Mouse (Mus musculus): ENCODE measurements around the gene Phf19. TPM values are rescaled to one million over a fixed set of nuclear protein-coding genes. Genes with fewer than 3 reads are reported as not detected.

Gene Phf19
- 1 to 10 TPM; 1.1 to 1.2 TPM for total RNA-seq (2021)
- long read RNA-seq, experiment 1 = 0 reads
- long read RNA-seq, experiment 2, partial matches to known transcripts = 1 of 1 reads
- long read RNA-seq, experiment 2, other reads (novel, unspliced or antisense) = 0 of 1 reads

GRCm38 (mm10) chr2:34913218-34914068, at the start of gene Phf19:
Gene Phf19 (minus strand): TSS chr2:34914026.
- DNase-seq (ENCODE audit: low spot score in 2 of 2) = no peak
- TF ChIP-seq CTCF (conservative IDR thresholded peaks at IDR 0.05) = peak; percentile 27

DNA sequence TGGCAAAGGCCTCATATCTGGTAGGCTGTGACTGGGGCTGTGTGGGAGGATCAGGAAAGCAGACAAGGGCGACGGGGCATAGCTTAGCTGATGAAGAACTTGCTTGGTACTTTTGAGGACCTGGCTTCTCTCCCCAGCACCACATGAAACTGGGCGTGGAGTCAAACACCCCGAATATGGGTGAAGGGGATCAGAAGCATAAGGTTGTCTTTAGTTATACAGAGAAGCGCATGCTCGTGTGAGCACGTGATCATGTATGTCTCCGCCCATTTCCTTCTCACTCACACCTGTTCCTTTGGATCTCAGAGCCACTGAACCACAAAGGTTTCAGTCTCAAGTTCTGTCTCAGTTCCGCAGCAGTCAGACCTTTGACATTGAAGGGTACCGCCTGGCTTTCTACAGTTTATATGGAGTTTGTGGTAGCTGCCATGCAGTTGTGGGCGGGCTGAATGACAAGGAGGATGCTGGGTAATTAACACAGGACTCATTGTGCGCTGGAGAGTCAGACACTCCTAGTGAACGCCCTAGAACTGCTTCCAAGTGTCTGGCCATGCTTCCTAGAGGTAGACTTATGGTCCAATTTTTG, 49.6 kb upstream of the Phf19 start:
- H3K4me3 ChIP-seq = no peak overlapping the region
- DNase-seq (ENCODE audit: low spot score in 2 of 2) = no peak
- no peak for TF ChIP-seq CTCF (conservative IDR thresholded peaks at IDR 0.05)
- no peak overlapping the region for H3K27ac ChIP-seq

More at GRCm38 (mm10) chr2:34913218-34914068, at the start of gene Phf19:
- peak within 1 kb of the TSS; percentile 65 for H3K4me3 ChIP-seq
- H3K27ac ChIP-seq = peak within 1 kb of the TSS; percentile 57; the same call in 1 of the 2 replicates

DNA sequence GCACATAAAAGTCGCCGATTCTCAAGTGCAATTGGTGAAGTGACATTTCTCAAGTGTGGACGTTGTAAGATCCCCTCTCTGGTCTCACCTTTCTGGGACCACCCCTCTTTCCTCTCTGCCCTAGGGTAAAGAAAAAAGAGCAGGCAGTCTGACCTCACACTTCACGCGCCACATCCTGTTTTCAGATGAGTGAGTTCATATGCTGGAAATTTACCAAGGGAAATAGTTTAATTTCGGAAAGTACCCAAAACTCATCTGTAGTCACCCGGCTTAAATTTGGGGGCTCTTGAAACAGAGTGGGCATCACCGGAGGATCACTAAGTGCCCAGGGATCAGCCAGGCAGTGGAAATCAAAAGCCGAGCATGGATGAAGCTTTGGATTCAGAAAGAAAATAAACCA, 49.1 kb upstream of the Phf19 start:
- no peak overlapping the region for H3K4me3 ChIP-seq
- no peak overlapping the region for H3K27ac ChIP-seq
- no peak for DNase-seq (ENCODE audit: low spot score in 2 of 2)
- TF ChIP-seq CTCF (conservative IDR thresholded peaks at IDR 0.05) = no peak

DNA sequence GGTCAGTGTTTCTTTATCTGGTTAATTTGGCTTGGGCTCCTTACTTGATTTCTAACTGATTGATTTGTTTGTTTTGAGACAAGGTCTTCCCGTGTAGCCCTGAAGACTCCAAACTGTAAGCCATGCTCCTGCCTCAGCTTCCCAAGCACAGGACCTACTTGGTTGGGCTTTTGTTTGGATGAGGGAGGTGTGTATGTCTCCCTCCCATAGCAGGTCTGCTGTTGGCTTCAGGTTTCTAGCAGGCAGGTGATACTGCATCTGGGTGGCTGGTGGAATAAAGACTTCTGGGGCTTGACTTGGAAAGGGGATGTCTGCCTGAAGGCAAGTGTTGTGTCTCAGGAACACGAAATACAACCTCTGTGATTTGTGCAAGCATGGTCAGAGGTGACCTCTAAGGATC, 48.4 kb upstream of the Phf19 start:
- no peak overlapping the region for H3K27ac ChIP-seq
- no peak for DNase-seq (ENCODE audit: low spot score in 2 of 2)
- no peak for TF ChIP-seq CTCF (conservative IDR thresholded peaks at IDR 0.05)
- no peak overlapping the region for H3K4me3 ChIP-seq

DNA sequence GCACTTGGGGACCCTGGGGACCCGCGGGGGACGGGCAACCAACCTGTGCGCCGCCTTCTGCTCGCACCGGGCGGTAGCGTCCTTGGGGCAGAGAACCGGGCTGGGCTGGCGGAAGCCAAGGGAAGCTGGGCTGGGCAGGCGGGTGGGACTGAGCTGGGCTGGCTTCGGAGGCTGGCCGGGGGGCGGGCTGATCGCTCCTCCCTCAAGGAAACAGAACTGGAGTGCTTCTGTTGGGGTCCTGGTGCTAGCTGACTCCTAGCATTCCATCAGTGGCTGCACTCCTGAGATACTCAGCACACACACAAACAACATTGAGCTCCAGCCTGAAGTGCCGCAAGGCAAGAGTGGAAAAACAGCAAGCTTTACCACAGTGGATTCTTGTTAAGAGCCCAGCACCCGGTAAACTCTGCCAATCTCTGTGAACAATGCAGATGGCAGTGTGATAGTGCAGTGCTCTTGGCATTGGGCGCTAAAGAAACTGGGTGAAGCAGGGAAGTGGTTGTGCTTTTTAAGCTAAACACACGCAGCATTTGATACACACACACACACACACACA, 47.7 kb upstream of the Phf19 start, which contains the start of gene Traf1:
Gene Traf1, minus strand, starts transcription at position 292 of the 556 bp plus-strand sequence.
- TF ChIP-seq CTCF (conservative IDR thresholded peaks at IDR 0.05) = no peak
- no peak for DNase-seq (ENCODE audit: low spot score in 2 of 2)
- Histone ChIP-seq H3K4me3 (peak within 1 kb of the TSS; percentile 38), H3K27ac (peak within 1 kb of the TSS; percentile 80)

- Histone ChIP-seq H3K27ac (peak overlapping the region; percentile 80), H3K4me3 (peak overlapping the region; percentile 38)
- DNase-seq (ENCODE audit: low spot score in 2 of 2) = no peak
- no peak for TF ChIP-seq CTCF (conservative IDR thresholded peaks at IDR 0.05)
These were observed 47.1 kb upstream of the Phf19 start for GRCm38 (mm10) chr2:34960966-34961365.

DNA sequence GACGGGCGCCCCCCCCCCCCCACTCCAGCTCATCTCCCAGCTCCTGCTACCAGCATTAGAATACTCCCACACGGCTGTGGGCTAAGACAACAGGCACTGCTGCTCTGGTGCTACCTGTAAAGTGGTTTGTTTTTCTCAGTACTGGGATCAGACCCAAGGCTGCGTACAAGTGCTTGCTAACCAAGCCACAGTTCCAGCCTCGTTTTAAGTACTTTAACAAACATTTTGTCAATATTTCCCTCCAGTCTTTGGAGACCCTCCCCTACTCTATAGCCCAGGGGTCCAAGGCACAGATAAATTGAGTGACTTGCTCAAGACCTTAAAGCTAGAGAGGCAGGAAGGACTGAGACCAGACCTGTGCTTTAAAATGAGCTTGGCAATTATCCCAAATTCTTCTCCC, 46.6 kb upstream of the Phf19 start:
- no peak for TF ChIP-seq CTCF (conservative IDR thresholded peaks at IDR 0.05)
- DNase-seq (ENCODE audit: low spot score in 2 of 2) = no peak
- Histone ChIP-seq H3K4me3 (no peak overlapping the region), H3K27ac (peak overlapping the region; percentile 80)

GRCm38 (mm10) chr2:34958582-34958981, 44.8 kb upstream of the Phf19 start:
- Histone ChIP-seq H3K4me3 (no peak overlapping the region), H3K27ac (no peak overlapping the region)
- no peak for TF ChIP-seq CTCF (conservative IDR thresholded peaks at IDR 0.05)
- no peak for DNase-seq (ENCODE audit: low spot score in 2 of 2)

GRCm38 (mm10) chr2:34958036-34958435, 44.2 kb upstream of the Phf19 start:
- DNase-seq (ENCODE audit: low spot score in 2 of 2) = no peak
- H3K4me3 ChIP-seq = no peak overlapping the region
- H3K27ac ChIP-seq = no peak overlapping the region
- no peak for TF ChIP-seq CTCF (conservative IDR thresholded peaks at IDR 0.05)

GRCm38 (mm10) chr2:34957405-34957804, 43.6 kb upstream of the Phf19 start:
- DNase-seq (ENCODE audit: low spot score in 2 of 2) = no peak
- Histone ChIP-seq H3K4me3 (no peak overlapping the region), H3K27ac (no peak overlapping the region)
- TF ChIP-seq CTCF (conservative IDR thresholded peaks at IDR 0.05) = no peak

DNA sequence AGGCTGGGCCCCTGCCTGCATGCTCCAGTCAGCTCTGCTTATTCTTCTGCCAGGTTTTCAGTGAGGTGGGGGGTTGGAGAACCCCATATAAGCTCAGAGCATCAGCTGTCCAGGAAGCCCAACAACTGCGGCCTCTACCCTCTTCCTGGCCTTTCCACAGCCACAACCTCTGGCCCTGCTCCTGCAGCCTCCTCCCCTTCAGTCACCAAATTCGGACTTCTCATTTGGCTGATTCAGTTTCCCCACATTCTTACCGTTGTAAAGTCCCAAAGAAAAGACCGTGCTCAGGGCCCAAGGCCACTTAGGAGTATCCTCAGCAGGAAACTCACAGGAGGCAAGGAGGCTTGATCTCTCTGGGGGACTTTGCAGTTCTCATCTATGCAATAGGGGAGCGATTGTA, 43.1 kb upstream of the Phf19 start:
- Histone ChIP-seq H3K4me3 (no peak overlapping the region), H3K27ac (no peak overlapping the region)
- no peak for TF ChIP-seq CTCF (conservative IDR thresholded peaks at IDR 0.05)
- DNase-seq (ENCODE audit: low spot score in 2 of 2) = no peak

DNA sequence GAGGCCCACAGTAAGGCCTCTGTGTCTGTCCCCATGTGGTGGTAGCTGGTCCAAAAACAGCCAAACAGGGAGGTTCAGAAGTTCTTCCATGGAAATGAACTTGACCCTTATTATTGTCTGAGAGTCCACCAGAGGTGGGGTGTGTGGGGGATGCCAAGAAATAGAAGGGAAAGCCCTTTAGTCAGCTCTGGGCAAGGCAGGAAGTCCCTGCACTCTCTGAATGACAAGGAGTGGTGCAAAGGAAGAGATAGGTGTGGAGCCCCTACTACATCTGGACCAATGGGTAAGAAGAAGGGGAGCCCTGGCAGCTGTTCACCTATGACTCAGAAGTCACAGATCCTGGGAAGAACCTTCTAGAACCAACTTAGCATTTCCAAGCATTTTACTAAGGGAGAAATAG, 40.5 kb upstream of the Phf19 start:
- Histone ChIP-seq H3K4me3 (no peak overlapping the region), H3K27ac (no peak overlapping the region)
- TF ChIP-seq CTCF (conservative IDR thresholded peaks at IDR 0.05) = no peak
- DNase-seq (ENCODE audit: low spot score in 2 of 2) = no peak

DNA sequence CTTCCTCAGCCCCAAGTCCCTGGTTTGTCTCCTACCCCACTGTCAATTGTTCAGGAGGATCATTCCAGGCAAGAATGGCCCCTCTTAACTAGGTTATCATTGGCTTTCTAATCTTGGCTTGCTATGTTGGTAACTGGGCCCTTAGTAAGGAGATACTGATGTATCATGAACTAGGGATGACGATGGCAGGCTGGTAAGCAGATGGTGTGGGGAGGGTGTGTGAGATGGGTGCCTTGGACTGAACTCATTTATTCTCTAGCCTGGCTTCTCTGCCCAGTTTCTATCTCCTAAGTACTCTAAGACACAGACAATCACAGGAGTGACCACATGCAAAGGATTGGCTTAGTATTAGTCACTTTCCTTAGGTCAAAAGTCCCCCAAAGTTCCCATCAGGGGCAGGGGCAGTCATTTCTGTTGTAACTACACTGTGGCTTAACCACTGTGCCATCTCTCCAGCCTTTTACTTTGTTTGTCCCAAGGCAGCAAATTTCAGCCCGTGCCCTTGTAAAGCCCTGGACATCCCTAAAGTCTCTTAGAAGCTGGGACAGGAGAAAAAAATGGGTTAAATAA, 39.8 kb upstream of the Phf19 start:
- H3K27ac ChIP-seq = no peak overlapping the region
- TF ChIP-seq CTCF (conservative IDR thresholded peaks at IDR 0.05) = no peak
- H3K4me3 ChIP-seq = no peak overlapping the region
- no peak for DNase-seq (ENCODE audit: low spot score in 2 of 2)
